Mouse (Mus musculus) hindlimb bud, embryonic 11.5 days (tissue): ENCODE measurements at regions not wholly inside any gene's neighbourhood (a gene's known extent, or its start where the extent isn't known, plus 50 kb on each side); places are given as distances from the start of the nearest gene placed in this dataset.

ENCODE experiments used
- DNase-seq: peaks from one replicate; pipeline ENCODE4 v3.0.0-alpha.2; 2012; ENCODE audit warnings: low read depth, low spot score; ENCODE audit errors: extremely low spot score

- DNase-seq = no peak
Observed at GRCm38 (mm10) chr7:34587239-34587638, 69.3 kb downstream of the Kctd15 start.

GRCm38 (mm10) chr7:34585312-34585865 lies 71.1 kb downstream of the Kctd15 start:
- DNase-seq = no peak

- DNase-seq = no peak
Observed at GRCm38 (mm10) chr7:34584870-34585269, 71.7 kb downstream of the Kctd15 start.

- DNase-seq = no peak
Observed at GRCm38 (mm10) chr7:34580866-34581265, 75.7 kb downstream of the Kctd15 start.

- no peak for DNase-seq
Observed at GRCm38 (mm10) chr7:34571295-34571694, 85.2 kb downstream of the Kctd15 start.

- DNase-seq = peak; percentile 76
Observed at GRCm38 (mm10) chr7:34570114-34571065, 86.1 kb downstream of the Kctd15 start.

GRCm38 (mm10) chr7:34569747-34570113 lies 86.8 kb downstream of the Kctd15 start:
- peak; percentile 18 for DNase-seq

- DNase-seq = no peak
Observed at GRCm38 (mm10) chr7:34567575-34567974, 89.0 kb downstream of the Kctd15 start.

GRCm38 (mm10) chr7:34562160-34562559 lies 94.4 kb downstream of the Kctd15 start:
- no peak for DNase-seq

GRCm38 (mm10) chr7:34558615-34559343 lies 97.8 kb downstream of the Kctd15 start:
- DNase-seq = no peak

- no peak for DNase-seq
Observed at GRCm38 (mm10) chr7:34555196-34555595, 101.3 kb downstream of the Kctd15 start.

- DNase-seq = no peak
Observed at GRCm38 (mm10) chr7:34546609-34547316, 109.8 kb downstream of the Kctd15 start.

- DNase-seq = no peak
Observed at GRCm38 (mm10) chr7:34545906-34546305, 110.6 kb downstream of the Kctd15 start.

GRCm38 (mm10) chr7:34541906-34542305 lies 114.6 kb downstream of the Kctd15 start:
- no peak for DNase-seq

GRCm38 (mm10) chr7:34541000-34541399 lies 115.5 kb downstream of the Kctd15 start:
- DNase-seq = no peak

GRCm38 (mm10) chr7:34539856-34540255 lies 116.7 kb downstream of the Kctd15 start:
- no peak for DNase-seq

GRCm38 (mm10) chr7:34538310-34539055 lies 118.0 kb downstream of the Kctd15 start:
- DNase-seq = no peak

- no peak for DNase-seq
Observed at GRCm38 (mm10) chr7:34537122-34537521, 119.4 kb downstream of the Kctd15 start.

- no peak for DNase-seq
Observed at GRCm38 (mm10) chr7:34534241-34534640, 122.3 kb downstream of the Kctd15 start.

- no peak for DNase-seq
Observed at GRCm38 (mm10) chr7:34531639-34532038, 124.9 kb downstream of the Kctd15 start.
